Mouse (Mus musculus): ENCODE data around the gene Adam29.

The Adam29 gene

GRCm38 (mm10) chr8:55906848-55907247, at the start of gene Adam29:
Adam29 (minus strand) TSS chr8:55906948.
- DNase-seq, result no peak

DNA sequence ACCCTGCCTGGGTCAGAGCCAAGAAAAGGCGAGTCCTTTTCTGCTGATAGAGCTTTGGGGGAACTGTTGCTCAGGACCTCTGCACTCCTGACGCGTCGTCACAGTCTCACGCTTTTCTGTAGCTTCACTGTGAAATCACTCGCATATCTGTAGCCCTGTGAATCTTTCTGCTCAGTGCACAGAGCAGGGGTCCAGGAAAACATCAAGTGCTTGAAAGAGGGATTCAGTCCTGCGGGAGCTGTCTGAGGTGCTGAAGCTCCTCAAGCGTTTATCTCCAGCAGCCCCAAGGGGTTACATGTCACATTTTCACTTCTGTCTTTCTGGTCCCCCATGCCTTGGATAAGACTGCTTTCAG, 33.8 kb upstream of the Adam29 start:
- no peak for DNase-seq

- no peak for DNase-seq
Observed at GRCm38 (mm10) chr8:55939870-55940525, 33.2 kb upstream of the Adam29 start, which contains the start of gene Glra3. Glra3 (plus strand) TSS chr8:55940460.
